Mouse (Mus musculus) left cerebral cortex, postnatal 14 days (tissue): ENCODE measurements at regions not wholly inside any gene's neighbourhood (a gene's known extent, or its start where the extent isn't known, plus 50 kb on each side); places are given as distances from the start of the nearest gene placed in this dataset.
"Not testable (repeated sequence)": the region's sequence is repeated elsewhere in the genome, so short reads cannot be mapped to it uniquely, and the experiment has no call there.

Experiments used
- DNase-seq, 2 experiments: peaks; one replicate each; pipeline ENCODE4 v3.0.0; 2021 to 2022; ENCODE audit warnings: low spot score in 2 of 2, mixed read lengths in 1 of 2
- intact Hi-C: fragments of 180-260 bp; cut with DNase I; formaldehyde crosslinking; loops from one replicate; pipeline ENCODE4 v1.15.1; 2025

DNA sequence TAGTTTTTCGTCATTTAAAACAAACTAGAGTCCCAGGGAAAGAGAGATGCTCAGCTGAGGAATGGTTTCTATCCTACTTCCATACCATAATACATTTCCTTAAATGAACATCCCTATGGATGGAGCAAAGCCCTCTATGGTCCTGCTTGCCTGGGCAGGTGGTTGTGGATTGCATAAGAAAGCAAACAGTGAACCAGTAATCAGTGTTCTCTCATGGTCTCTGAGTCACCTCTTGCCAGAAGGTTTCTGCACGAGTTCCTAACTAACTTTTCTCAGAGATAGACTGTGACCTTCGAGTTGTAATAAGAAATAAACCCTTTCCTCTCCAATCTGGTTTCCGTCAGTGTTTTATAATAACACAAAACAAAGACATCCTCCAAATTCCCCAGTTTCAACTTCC, 62.9 kb upstream of the Bet1 start:
- DNase-seq, result no peak
- intact Hi-C loops, result no loop called here

GRCm38 (mm10) chr6:4158293-4158692, 71.5 kb upstream of the Bet1 start:
- DNase-seq, result no peak
- intact Hi-C loops, result no loop called here

- DNase-seq, result no peak
- intact Hi-C loops, result no loop called here
Observed at GRCm38 (mm10) chr6:4163733-4164132, 77.0 kb upstream of the Bet1 start.

DNA sequence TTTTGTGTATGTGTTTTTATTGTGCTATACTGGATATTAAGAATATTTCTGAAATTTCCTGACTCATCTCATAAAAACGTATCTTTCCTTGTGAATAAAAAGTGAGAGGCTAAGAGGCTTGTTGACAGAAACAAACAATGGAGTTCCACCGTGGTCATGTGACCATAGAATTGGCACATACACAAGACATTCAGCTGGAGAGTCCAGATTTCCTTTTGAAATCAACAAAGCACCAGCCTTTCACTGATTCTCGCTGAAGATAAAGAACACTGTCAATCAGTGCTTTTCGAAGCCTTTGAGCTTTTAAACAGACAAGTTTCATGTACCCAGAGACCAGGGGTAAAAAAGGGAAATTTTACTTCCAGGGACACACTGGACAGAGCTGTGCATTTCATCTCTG, 80.3 kb upstream of the Bet1 start:
- no peak for DNase-seq
- intact Hi-C loops, result no loop called here

DNA sequence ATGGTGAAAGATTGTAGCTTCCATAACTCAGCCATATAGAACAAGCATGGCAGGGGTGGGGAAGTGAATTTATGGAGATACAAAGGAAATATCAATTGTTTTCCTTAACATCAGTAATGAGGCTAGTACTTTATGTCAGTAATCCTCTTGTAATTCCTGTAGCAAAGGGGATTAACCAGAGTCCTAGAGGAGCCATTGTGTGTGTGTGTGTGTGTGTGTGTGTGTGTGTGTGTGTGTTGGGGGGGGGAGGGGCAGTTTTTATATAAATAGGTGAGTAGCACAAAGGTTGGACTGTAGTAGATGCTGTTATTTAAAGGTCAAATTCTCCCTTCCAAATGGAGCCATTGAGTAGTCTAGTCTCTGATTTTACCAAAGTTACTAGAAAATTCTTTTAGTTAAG, 81.0 kb upstream of the Bet1 start:
- intact Hi-C loops, result no loop called here

GRCm38 (mm10) chr6:4171561-4171960, 84.8 kb upstream of the Bet1 start:
- DNase-seq, result peak in 1 of 2 experiments; percentile 4
- intact Hi-C loops, result no loop called here

More for the DNA sequence above, 81.0 kb upstream of the Bet1 start:
- DNase-seq, result no peak

DNA sequence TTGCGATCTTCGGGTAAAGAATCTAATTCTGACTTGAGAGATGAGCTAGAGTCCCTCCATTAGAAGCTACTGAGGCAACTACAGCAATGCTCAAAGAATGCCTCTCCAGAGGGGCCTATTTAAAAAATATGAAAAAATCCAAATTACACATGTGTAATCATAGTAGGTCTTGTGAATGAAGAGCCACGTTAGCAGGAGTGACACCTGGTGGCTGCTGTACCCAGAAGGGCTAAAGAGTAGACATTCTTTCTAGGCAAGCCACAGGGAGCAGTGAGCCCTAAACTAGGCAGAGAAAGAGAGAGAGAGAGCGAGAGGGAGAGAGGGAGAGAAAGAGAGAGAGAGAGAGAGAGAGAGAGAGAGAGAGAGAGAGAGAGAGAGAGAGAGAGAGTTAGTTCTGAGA, 100.9 kb upstream of the Bet1 start:
- intact Hi-C loops, result no loop called here
- DNase-seq, result no peak

DNA sequence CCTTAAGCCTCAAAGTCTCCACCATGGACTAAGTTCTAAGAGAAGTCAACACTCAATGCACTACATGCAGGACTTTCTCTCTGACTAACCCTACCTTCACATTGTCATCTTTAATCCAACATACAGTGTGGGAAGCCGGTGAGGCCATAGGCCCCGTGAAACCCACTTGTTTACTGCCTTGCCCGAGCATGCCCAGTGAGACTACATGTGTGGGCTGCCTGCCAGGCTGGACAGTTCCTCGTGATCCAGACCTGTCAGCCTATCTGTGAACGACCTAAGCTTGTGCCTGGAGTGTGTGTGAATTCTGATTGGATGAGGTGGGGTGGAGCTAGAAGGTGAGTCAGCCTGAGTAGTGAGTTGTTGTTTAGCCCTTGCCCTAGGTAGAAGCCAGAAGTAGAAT, 104.2 kb upstream of the Bet1 start:
- DNase-seq, intact Hi-C loops: not testable (repeated sequence)

- DNase-seq, result no peak
- intact Hi-C loops, result no loop called here
Observed at GRCm38 (mm10) chr6:4193286-4193685, 106.5 kb upstream of the Bet1 start.

DNA sequence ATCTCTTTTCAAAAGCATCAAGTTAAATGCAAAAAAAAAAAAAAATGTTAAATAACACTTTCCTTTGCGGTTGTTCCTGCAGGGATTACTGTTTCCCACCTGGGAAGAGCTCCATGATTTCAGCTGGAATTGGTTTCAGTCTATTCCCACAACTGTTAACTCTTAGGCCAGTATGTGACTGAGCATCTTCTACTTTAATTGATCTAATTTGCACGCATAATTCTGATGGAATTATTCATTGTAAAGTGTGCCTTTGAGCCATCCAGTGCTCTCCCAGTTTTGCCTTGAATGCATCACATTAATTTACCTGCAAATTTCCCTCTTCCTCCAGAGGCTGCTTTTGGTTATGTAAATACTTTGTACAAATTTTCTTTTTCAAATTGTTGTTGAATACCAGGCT, 114.4 kb upstream of the Bet1 start:
- DNase-seq, result no peak
- intact Hi-C loops, result no loop called here

GRCm38 (mm10) chr6:4205681-4206080, 118.9 kb upstream of the Bet1 start:
- DNase-seq, result no peak
- intact Hi-C loops, result no loop called here

- peak in 1 of 2 experiments; percentile 4 for DNase-seq
- intact Hi-C loops, result no loop called here
Observed at GRCm38 (mm10) chr6:4245265-4246112, 158.7 kb upstream of the Bet1 start.

GRCm38 (mm10) chr6:4246113-4246419, 159.3 kb upstream of the Bet1 start:
- DNase-seq, result no peak
- intact Hi-C loops, result no loop called here

- intact Hi-C loops, result no loop called here
- DNase-seq, result no peak
Observed at GRCm38 (mm10) chr6:4276607-4277006, 189.8 kb upstream of the Bet1 start.

DNA sequence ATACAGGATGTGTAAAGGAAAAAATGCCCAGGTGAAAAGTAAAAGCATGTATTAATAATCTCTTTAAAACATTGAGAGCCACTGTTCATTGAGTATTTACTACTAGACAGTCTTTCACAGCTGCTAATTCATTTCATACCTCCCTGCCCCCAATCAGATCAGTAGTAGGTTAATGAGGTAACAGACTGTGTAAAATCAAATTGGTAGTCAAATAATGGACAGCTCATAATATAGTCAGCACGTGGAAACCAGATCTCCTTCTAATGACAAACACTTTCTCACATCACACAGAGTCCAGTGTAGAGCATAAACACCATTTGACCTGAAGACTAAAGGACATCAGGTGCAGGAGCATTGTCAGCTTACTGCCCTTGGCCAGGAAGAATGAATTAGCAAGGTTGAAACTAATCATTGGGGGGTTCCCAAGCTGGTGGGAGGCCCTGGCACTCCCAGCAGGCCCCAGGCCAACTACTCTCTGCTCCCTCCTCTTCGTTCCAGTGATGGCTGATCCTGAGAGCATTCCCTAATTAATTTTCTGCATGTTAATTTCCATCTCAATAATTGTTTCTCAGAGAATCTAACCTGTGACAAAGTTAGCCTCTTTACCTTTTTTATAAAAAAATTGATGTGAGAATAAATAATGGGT, 190.6 kb upstream of the Bet1 start:
- DNase-seq, result no peak
- intact Hi-C loops, result no loop called here

DNA sequence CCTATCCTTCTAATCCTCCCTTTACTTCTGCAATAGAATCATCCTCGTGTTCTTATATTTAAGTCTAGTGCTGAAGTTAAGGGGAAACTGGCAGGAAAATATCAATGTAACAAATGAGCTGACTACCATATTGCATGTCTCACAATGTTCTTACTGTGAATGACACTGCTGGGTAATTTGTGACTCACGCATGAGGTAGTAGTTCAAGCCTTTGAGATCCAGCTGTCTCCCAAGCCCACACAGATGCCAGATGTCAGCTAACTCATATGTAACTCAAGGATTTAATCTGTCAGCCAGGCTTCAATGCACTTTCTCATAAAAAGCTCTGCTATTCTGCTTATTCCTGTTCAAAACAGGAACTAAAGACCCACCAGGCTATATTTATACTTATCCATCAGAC, 204.6 kb upstream of the Bet1 start:
- intact Hi-C loops, result no loop called here
- peak in 1 of 2 experiments; percentile 8 for DNase-seq

- intact Hi-C loops, DNase-seq: not testable (repeated sequence)
Observed at GRCm38 (mm10) chr6:4303410-4303809, 201.2 kb upstream of the Col1a2 start.

GRCm38 (mm10) chr6:4349953-4350352, 154.7 kb upstream of the Col1a2 start:
- intact Hi-C loops, result no loop called here
- no peak for DNase-seq

DNA sequence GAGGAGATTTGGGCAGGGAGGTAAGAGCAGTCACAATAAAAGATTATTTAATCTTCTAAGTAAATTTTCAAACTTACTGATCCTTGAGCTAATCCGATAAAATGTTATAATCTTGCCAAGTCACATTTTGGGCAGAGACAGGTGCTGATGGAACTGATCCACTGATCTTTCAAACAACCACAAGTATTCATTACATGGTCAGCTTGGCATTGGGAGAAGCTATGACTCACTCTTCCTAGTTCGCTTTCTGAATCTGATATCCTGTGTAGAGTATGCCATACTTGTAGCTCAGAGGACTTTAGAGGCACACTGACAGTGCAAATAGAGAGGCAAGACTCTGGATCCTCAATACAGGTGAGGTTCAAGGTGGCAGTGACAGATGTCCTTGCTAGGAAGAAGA, 142.4 kb upstream of the Col1a2 start:
- no peak for DNase-seq
- intact Hi-C loops, result no loop called here

DNA sequence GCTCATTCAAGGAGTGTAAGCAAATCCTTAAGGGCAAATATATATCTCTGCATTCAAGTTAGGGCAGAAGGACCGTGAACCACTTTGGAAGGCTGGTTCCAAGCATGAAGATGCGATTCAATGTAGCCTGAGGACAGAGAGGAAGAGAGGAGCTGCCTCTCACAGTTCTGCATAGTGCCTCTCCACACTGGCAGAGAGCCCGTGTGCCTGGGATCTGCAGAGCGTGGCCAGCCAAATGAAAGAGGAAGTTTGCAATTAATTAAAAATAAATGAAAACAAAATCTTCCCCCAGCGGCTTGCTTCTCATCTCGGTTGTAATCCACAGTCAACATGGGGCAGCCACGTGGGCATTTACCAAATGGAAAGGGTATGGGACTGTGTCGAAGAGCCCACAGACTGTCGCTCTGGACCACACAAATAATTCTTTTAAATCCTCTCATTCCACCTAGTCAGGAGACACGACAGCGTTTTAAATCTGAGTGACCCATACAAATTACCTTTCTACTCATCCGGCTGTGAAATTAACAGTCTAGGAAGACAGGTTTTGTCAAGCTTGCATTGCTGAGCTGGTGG, 129.1 kb upstream of the Col1a2 start:
- no peak for DNase-seq
- intact Hi-C loops, result no loop called here

DNA sequence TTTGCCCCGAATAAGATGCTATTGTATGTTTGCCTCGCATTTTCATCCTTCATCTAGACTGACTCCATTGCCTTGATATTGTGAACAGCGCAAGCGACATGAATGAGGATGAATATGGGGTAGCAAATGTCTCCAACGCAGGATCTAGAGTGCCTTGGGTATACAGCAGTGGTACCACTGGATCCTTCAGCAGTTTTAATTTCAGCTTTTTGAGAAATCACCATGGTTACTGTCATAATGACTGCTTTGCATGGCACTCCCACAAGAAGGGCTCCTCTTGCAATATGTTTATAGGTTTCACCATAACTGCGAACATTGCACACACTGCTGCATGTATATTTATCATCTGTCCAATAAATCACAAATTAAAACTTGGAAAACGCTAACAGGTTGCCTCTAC, 107.8 kb upstream of the Col1a2 start:
- intact Hi-C loops, result no loop called here
- DNase-seq, result peak in 1 of 2 experiments; percentile 30
